Mouse (Mus musculus) common myeloid progenitor, adult 5-6 weeks (primary cell): ENCODE measurements at regions not wholly inside any gene's neighbourhood (a gene's known extent, or its start where the extent isn't known, plus 50 kb on each side); places are given as distances from the start of the nearest gene placed in this dataset.

ENCODE experiments used
- ATAC-seq: replicated peaks from 2 replicates; pipeline ENCODE4 v1.8.0; 2016; ENCODE audit warnings: low read depth, mild to moderate bottlenecking, moderate TSS enrichment, inconsistent platforms; ENCODE audit not compliant: poor library complexity, severe bottlenecking

GRCm38 (mm10) chr6:11404101-11404500 lies 503.2 kb downstream of the Ndufa4 start:
- no peak for ATAC-seq

GRCm38 (mm10) chr6:11359088-11359487 lies 548.2 kb downstream of the Ndufa4 start:
- ATAC-seq = no peak

GRCm38 (mm10) chr6:11353599-11353998 lies 553.7 kb downstream of the Ndufa4 start:
- ATAC-seq = no peak

GRCm38 (mm10) chr6:11334137-11334536 lies 573.2 kb downstream of the Ndufa4 start:
- ATAC-seq = no peak

DNA sequence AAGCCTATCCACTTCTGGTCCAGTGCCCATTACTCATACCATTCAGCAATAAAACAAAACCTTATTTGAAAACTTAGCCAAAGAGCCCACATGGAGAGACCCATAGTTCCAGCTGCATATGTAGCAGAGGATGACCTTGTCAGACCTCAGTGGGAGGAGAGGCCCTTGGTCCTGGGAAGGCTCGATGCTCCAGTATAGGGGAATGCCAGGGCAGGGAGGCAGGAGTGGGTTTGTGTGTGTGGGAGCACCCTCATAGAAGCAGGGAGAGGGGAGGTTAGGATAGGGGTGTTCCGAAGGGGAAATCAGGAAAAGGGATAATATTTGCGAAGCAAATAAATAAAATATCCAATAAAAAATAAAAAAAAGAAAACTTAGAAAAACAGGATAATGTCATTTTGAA lies 593.6 kb downstream of the Ndufa4 start:
- no peak for ATAC-seq

GRCm38 (mm10) chr6:11305979-11306534 lies 601.2 kb downstream of the Ndufa4 start:
- no peak for ATAC-seq

GRCm38 (mm10) chr6:11283990-11284389 lies 623.3 kb downstream of the Ndufa4 start:
- peak; percentile 76; the same call in 1 of the 2 replicates for ATAC-seq

DNA sequence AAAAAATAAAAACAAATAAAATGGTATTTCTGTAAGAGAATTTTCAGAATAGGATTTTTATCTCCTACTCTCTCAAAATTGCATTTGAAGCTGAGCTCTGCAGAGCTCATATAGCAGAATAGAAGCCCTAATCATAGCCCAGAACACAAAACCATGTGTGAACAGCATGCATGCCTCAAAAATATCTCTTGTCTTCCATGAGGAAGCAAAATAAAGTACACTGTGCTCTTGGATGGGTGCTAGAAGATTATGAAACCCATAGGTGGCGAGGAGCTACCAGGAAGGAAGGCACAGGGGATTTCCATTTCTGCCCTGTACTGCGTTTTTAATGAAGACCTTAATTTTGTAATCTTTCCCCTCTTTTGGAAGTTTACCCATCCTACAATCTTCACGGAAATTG lies 632.1 kb downstream of the Ndufa4 start:
- no peak for ATAC-seq
